Mouse (Mus musculus) retina, embryonic 14.5 days (tissue): Measurements from ENCODE around the gene Ints3.

ENCODE experiments used
- DNase-seq: peaks from one replicate; pipeline ENCODE4 v3.0.0-alpha.2; 2015; ENCODE audit warnings: low spot score

Ints3 gene

GRCm38 (mm10) chr3:90391004-90391403 is 42.4 kb downstream of the Ints3 start:
- DNase-seq, result no peak

GRCm38 (mm10) chr3:90389511-90390490 is 43.6 kb downstream of the Ints3 start, which contains the start of gene Slc27a3:
TSS of gene Slc27a3 (minus strand) at chr3:90389938.
- peak; percentile 62 for DNase-seq

DNA sequence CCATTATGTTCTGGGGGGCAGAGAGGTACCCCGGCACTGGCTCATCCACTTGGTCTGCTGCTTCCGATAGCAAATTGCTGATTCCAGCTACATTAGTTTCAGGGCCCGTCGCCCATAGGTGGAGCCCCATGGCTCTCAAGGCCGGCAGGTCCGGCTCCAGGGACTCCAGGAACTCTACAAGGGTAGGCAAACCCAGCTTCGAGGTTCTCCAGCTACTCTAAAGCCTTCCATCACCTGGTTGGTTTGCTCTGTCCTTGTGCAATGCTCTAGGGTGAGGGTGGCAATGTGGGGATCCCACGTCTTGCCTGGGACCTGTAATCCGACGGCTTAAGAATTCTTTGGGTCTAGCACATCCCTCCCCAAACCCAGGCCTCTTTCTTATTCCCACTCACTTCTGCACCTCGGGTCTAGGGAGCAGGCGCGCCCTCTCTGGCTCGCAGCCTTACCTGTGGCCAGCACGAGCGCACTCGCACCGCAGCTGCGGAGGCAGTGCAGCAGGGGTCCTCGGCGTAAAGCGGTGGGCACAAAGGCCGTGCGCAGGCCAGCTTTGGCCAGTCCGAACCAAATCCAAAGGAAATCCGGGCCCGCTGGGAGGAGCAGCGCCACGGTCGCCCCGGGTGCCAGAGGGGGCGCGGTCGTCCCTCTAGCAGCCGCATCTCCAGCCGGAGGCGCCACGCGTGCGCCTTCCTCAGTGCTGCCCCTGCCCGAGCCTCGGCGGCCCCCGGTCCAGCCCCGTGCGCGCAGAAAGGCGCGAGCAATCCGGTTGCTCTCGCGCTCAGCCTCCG is 44.5 kb downstream of the Ints3 start:
- peak; percentile 71 for DNase-seq

- DNase-seq, result no peak
Measured at GRCm38 (mm10) chr3:90388192-90388591, 45.2 kb downstream of the Ints3 start.

DNA sequence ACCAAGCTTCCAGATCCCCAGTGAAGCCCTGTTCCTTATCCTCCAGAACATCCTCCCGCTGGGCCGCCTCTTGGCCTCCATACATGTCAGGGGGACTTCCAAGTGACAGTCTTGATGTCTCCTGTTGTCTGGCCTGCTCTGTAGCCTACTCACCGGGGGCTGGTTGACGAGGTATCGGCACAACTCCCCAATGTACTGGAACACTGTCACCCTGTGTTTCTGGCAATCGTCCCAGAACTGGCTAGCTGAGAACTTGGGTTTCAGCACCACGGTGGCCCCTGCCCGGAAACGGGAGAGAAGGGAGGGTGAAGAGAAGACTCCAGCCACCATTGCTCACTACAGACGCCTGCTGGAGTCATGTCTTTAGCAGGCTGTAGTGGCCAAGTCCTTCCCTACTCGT is 45.9 kb downstream of the Ints3 start:
- DNase-seq, result no peak

DNA sequence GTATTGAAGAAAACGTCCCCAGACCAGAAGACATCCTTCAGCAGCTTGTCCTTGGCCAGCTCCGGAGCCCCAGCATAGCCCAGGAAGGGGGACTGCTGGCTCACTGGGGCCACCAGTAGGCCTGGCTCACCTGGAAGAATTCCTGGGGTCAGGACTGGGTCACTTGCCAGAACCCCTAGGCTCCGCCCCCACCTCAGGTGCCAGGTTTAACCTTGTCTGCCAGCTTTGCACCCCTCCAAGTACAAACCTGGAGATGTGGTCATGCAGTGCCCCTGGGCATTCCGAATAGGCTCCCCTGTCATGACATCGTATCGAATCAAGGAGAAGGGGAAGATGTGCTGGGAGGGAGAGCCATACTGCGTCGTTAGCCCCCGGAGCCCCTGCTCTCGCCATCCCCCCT is 46.6 kb downstream of the Ints3 start:
- no peak for DNase-seq

- no peak for DNase-seq
Measured at GRCm38 (mm10) chr3:90384851-90385375, 48.5 kb downstream of the Ints3 start.

DNA sequence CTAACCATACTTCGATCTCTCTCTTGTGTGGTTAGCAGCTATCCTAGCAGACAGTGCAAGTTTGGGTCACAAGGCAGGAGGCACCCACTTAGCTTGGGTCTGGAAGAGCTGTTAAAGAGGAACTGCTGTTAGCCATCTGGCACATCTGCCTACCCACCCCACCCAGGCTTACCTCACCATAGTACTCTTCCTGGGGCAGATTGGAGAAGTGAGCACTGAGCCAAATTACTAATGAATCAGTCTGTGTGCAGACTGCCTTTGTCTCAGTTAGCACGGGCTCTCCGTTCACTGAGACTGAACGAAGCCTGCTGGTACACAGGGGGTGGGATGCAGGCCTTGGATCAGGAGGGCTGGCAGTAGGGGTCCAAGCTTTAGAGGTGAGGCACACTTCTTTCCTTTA is 49.7 kb downstream of the Ints3 start:
- DNase-seq, result no peak

GRCm38 (mm10) chr3:90381727-90382126 is 51.7 kb downstream of the Ints3 start:
- DNase-seq, result no peak

DNA sequence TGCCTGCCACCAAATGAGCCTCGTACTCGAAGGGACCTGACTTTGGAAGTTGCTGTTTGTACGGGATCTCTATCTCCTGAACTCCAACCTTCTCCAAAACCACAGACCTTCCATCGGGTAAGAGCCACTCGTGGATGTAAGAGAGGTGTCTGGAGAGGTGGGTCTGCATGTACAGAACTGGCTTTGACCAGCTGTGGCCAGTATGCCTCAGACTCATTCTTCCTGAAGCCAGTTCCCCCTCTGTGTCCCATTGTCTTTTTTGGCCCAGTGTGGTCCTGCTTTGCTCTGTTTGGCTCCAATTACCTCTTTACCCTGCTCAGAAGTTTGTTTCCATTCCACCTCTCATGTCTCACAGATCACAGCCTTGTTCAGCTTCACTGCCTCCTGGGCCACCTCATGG is 54.9 kb downstream of the Ints3 start:
- no peak for DNase-seq

GRCm38 (mm10) chr3:90376247-90376585 is 57.2 kb downstream of the Ints3 start:
- peak; percentile 61 for DNase-seq

DNA sequence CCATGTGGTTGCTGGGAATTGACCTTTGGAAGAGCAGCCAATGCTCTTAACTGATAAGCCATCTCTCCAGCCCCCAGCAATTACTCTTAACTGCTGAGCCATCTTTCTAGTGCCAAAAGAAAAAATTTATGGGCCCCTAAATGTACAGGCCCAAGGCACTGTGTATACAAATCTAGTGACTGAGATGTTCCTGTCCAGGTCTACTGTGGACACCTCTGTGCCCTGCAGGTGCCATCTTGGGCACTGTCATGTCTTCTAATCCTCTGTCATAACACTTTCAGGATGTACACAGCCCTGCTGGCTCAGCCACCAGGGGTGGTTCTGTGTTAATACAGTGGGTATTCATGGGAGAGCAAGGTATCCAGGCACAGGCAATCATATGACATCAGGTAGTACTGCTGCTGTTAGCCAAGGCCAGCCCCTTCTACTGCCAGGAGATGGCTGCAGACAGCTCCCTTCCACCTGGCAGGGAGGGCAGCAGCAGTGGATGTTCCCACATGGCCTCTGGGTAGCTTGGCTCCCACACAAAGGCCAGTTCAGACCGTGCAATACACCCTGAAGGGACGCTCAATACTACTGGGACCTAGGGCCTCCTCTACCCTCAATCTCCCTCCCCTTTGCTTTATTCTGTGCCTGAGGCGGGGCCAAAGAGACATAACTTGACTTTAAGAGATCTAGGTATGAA is 57.7 kb downstream of the Ints3 start:
- DNase-seq, result no peak

DNA sequence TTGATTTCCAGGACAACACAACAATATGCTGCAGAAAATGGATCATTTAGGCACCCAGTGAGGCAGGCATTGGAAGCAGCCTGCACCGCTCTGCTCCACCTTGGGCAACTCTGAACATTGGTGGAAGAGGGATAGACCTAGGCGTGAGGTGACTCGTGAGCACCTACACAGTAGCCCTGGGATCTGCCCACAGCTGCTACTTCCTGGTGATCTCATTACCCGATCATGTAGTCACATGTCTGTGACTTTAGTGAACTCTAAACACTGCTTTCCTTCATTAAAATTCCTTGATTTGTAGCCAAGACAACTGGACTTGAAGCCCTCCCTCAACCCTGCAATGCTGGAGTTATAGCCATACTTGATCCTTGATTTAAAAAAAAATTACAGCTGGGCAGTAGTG is 59.1 kb downstream of the Ints3 start:
- DNase-seq, result no peak

DNA sequence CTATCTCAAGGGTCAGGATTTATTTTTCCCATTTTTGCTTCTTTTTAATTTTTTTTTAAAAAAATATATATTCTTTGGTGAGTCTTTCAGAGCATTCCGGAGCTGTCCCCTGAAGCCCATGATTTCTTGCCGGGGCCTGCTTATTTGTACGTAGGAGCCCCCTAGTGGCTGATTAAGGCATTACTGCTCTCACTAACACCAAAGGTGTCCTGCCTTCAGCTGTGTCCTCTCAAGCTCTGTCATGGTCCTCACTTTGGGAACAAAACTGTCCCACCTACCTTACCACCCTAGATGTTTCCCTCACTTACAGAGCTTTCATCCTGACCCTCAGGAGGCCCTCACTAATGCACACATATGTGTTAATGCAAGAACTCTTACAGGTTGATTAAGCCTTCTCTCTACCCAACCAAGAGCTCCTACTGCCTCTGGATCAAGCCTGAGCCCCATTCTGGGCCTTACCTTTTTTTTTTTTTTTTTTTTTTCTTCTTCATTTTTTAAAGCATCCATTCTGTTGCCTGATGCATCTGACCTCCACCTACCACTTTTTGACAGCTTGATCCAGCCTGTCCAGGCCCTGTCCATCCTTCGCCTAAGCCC is 59.9 kb downstream of the Ints3 start:
- peak; percentile 93 for DNase-seq

GRCm38 (mm10) chr3:90372817-90373216 is 60.6 kb downstream of the Ints3 start:
- no peak for DNase-seq

GRCm38 (mm10) chr3:90371857-90372256 is 61.6 kb downstream of the Ints3 start:
- no peak for DNase-seq

- DNase-seq, result no peak
Measured at GRCm38 (mm10) chr3:90369041-90369440, 64.4 kb downstream of the Ints3 start.

DNA sequence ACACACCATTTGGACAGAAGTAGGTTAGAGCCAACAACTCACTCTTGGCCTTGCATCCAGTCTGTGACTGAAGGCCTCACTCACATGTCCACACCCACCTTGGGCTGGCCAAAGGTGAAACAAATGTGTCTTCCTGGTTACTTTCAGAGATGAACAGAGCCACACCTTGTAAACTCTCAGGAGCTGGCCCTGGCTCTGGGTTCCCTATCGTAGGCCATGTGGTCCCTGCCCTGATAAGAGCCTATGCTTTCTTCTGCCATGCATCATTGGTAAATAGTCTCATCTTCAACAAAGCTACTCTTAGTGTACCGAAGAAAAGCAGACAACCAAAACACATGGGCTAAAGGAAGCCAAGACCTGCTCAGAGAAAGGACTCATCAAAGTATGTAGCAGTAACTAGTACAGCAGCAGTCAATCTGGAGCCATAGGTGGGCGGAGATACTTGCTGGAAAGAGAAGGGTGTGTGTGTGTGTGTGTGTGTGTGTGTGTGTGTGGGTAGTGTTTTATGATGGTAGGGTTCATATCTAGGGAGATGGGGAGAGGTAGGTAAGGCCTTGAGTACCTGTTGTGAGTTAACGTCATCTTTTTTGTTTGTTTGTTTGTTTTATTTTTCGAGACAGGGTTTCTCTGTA is 66.3 kb downstream of the Ints3 start:
- no peak for DNase-seq

DNA sequence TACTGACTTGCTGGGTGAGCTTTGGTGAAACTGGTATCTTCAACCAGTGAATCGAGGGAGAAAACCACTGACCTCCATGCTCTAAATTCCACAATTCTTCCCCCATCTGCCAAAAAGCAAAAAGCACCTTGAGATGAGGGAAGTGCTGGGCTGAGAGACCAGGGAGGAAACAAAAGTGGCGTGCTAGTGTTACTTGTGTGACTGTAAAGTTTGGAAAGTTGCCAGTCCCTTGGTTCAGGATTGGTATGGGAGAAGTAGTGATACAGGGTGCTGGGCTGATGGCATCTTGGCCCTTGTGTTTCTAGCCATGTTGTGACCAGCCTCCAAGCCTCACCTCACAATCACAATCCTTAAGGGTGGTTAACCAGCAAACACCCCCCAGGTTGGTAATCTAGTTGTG is 71.1 kb downstream of the Ints3 start:
- no peak for DNase-seq

DNA sequence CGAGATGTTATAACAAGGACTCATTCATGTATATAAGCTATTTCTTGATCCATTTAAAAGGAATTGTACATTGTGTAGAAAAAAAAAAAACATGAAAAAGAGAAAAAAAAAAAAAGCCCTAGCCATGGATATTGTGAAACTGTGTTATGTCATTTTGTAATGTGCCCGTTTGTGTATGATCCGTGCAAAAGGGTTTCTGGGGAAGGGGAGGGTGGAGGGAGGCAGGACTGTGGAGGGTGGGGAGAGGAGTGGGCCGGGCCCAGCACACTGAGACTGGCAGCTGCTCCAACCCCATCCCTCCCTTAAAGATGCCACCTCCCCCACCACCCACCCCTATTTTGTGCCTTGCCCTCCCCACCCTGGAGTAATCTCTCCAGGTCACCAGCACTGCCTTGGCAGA is 71.9 kb downstream of the Ints3 start:
- no peak for DNase-seq

DNA sequence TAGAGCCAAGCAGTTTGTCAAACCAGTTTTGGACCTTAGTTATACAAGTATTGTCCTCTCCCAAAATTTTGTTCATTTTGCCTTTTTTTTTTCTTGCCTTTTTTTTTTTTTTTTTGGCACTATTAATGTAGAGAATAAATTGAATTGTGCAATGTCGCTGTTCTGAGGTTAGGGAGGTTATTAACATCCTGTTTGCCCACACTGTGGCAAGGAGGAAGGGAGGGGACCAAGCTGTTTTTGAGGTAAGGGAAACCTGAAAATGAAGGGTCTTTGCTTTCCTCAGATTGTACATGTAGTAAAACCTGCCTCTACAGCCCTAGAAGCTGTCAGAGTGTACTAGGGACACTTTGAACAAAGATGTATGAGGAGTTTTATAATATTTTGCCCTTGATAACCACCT is 74.2 kb downstream of the Ints3 start:
- DNase-seq, result no peak
